Mouse (Mus musculus) myocyte (in vitro differentiated cells): ENCODE measurements around the gene Lrpprc.

ENCODE experiments used
- CEBPB ChIP-seq: IDR thresholded peaks from 2 replicates; pipeline ENCODE4 v1.6.1; 2011; ENCODE audit warnings: mild to moderate bottlenecking, moderate library complexity; ENCODE audit not compliant: poor library complexity, insufficient read depth, severe bottlenecking
- E2F4 ChIP-seq: IDR thresholded peaks from one replicate; pipeline ENCODE4 v1.6.1; 2011; ENCODE audit warnings: mild to moderate bottlenecking, control low read depth, moderate library complexity; ENCODE audit not compliant: insufficient read depth
- MAX ChIP-seq: IDR thresholded peaks from one replicate; pipeline ENCODE4 v1.6.1; 2011; ENCODE audit warnings: low read depth, mild to moderate bottlenecking, control low read depth
- MYOD1 ChIP-seq, 3 experiments: IDR thresholded peaks; one replicate each; pipeline ENCODE4 v1.6.1; 2011; ENCODE audit warnings: control low read depth in 2 of 3, low read depth in 2 of 3, mild to moderate bottlenecking in 2 of 3, moderate library complexity in 1 of 3; ENCODE audit not compliant: insufficient read length in 2 of 3, control insufficient read depth in 1 of 3
- MYOG ChIP-seq, 3 experiments: IDR thresholded peaks; one replicate each; pipeline ENCODE4 v1.6.1; 2011; ENCODE audit warnings: control low read depth in 2 of 3, low read depth in 2 of 3, mild to moderate bottlenecking in 2 of 3; ENCODE audit not compliant: insufficient read length in 2 of 3, control insufficient read depth in 1 of 3, insufficient read depth in 1 of 3
- POLR2A ChIP-seq: IDR thresholded peaks from one replicate; pipeline ENCODE4 v1.6.1; 2011; ENCODE audit warnings: low read depth, mild to moderate bottlenecking, control low read depth, moderate library complexity; ENCODE audit not compliant: insufficient read length
- POLR2AphosphoS2 ChIP-seq: IDR thresholded peaks from one replicate; pipeline ENCODE4 v1.6.1; 2011; ENCODE audit warnings: low read depth, control low read depth; ENCODE audit not compliant: insufficient read length
- SRF ChIP-seq: IDR thresholded peaks from one replicate; pipeline ENCODE4 v1.6.1; 2011; ENCODE audit warnings: low read depth; ENCODE audit not compliant: control insufficient read depth, insufficient read length
- TCF12 ChIP-seq: IDR thresholded peaks from one replicate; pipeline ENCODE4 v1.6.1; 2011; ENCODE audit warnings: mild to moderate bottlenecking, control low read depth; ENCODE audit not compliant: poor library complexity, insufficient read depth, severe bottlenecking
- USF1 ChIP-seq: IDR thresholded peaks from one replicate; pipeline ENCODE4 v1.6.1; 2011; ENCODE audit warnings: low read depth, mild to moderate bottlenecking, control low read depth, moderate library complexity

- no peak for TF ChIP-seq SRF
- TF ChIP-seq POLR2A, result no peak
- no peak for TF ChIP-seq MYOG (IDR thresholded peaks at IDR 0.05; ENCODE audit: control insufficient read depth in 1 of 3, insufficient read depth in 1 of 3, insufficient read length in 2 of 3, low read depth in 2 of 3)
- no peak for TF ChIP-seq POLR2AphosphoS2
- TF ChIP-seq TCF12, result no peak
- TF ChIP-seq MYOD1 (IDR thresholded peaks at IDR 0.05; ENCODE audit: control insufficient read depth in 1 of 3, insufficient read length in 2 of 3, low read depth in 2 of 3), result no peak
- no peak for TF ChIP-seq MAX
- TF ChIP-seq E2F4, result no peak
- no peak for TF ChIP-seq CEBPB
- TF ChIP-seq USF1, result no peak
Measured at GRCm38 (mm10) chr17:84788376-84789125, 2.0 kb downstream of the Lrpprc start.
